Comparison of ENCODE assay signal across 23 mouse cellular contexts in the genomic region with DNA sequence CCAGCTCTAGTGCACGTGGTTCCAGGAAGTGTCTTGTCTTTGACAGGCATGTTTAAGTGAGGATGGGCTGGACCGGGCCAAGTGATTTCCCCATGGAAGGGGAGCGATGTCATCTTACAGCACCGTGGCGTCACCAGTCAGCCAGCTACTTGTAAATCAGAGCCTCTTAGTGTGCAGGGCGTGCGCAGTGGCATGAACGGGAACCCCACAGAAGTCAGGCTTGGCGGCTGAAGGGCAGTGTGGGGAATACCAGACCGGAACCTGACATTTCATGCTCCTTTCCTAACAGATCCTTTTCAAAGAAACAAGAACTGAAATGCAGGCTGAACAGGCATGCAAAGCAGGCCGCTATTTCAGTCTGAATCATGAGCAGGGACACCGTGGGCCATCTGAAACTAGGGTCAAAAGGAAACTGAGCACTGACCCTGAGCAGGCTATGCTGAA. TPM values are rescaled to one million over a fixed set of nuclear protein-coding genes. Genes with fewer than 3 reads are reported as not detected.
DNase-seq lines count a peak whose midpoint lies in the region; ATAC-seq and TF ChIP-seq lines count a peak whose summit lies in the region.
"Had no signal": no experiment of that assay in that cellular context is flagged by ENCODE, and none has a peak within 500 bp of the region (broad histone marks: within the 10 kb centered on the region; RNA-seq: fewer than 3 reads in every experiment).

No protein-coding gene starts in this region.

- TF ChIP-seq POLR2A in thymus, adult 2 months (IDR thresholded peaks at IDR 0.05; ENCODE audit: control insufficient read depth, extremely low read depth, insufficient read depth, low read length, poor library complexity): no peak

- DNase-seq in layer of hippocampus, adult 11-12 months (ENCODE audit: low spot score): peak; percentile 29
- no peak for DNase-seq in layer of hippocampus, postnatal 14 days (ENCODE audit: low spot score in 2 of 2)
- peak; percentile 34 to 53 for DNase-seq in lung, postnatal 4 days
- no peak for DNase-seq in lung, postnatal 14 days
- DNase-seq in spleen, adult 18-20 months: peak; percentile 68 to 80
- no peak for DNase-seq in thymus, adult 2 months
- DNase-seq: cerebellum, postnatal 10 days; heart, postnatal 4 days; kidney, adult 11 months; layer of hippocampus, postnatal 36 days; liver; retina, postnatal 1 day had no signal

- H3K4me3 ChIP-seq in thymus, adult 2 months (ENCODE audit: control insufficient read depth, insufficient read depth, low read length): no peak overlapping the region
- H3K4me3 ChIP-seq: heart, embryonic 13.5 days; midbrain, embryonic 12.5 days; myocyte; neural tube, embryonic 15.5 days had no signal

- H3K27ac ChIP-seq in thymus, adult 2 months (ENCODE audit: control insufficient read depth, insufficient read depth, low read length): no peak overlapping the region
- H3K27ac ChIP-seq: heart, embryonic 13.5 days; kidney, postnatal 0 days; macrophage; midbrain, embryonic 12.5 days; neural tube, embryonic 15.5 days had no signal

- 94% methylated on average over 12 of the region's 12 CpGs for WGBS in thymus, adult 2 months

- H3K36me3 ChIP-seq in thymus, adult 2 months (ENCODE audit: control insufficient read depth, insufficient read depth, low read length): no peaks in the 10 kb centered on the region
- H3K36me3 ChIP-seq: G1E; heart, embryonic 13.5 days; midbrain, embryonic 12.5 days; neural tube, embryonic 15.5 days had no signal

- ATAC-seq in megakaryocyte, adult 5-6 weeks (ENCODE audit: poor library complexity, severe bottlenecking): no peak
- ATAC-seq: forebrain, embryonic 14.5 days; hindbrain, embryonic 16.5 days had no signal

- H3K27me3 ChIP-seq in thymus, adult 2 months (ENCODE audit: control insufficient read depth, insufficient read depth, low read length): no peaks in the 10 kb centered on the region
- H3K27me3 ChIP-seq: heart, embryonic 13.5 days; midbrain, embryonic 12.5 days; neural tube, embryonic 15.5 days had no signal

- TF ChIP-seq CTCF in thymus, adult 2 months (IDR thresholded peaks at IDR 0.05; ENCODE audit: borderline replicate concordance, control insufficient read depth, extremely low read depth, insufficient read depth, low read length, poor library complexity): no peak

- H3K4me1 ChIP-seq in thymus, adult 2 months (replicated peaks; ENCODE audit: control insufficient read depth, insufficient read depth, low read length): peaks cover 11% of the 10 kb centered on the region
- H3K4me1 ChIP-seq: heart, embryonic 13.5 days; neural tube, embryonic 15.5 days had no signal

RNA-seq across cellular contexts. Expression of a gene that starts 9.3 kb away (rescaled TPM):
- total RNA-seq in layer of hippocampus, postnatal 14 days (2021): not detected
- 7.7 and 9.9 TPM in 2 replicates for polyA plus RNA-seq in thymus, adult 2 months (2012; rRNA removed)
- not detected in 2 replicates for total RNA-seq in megakaryocyte, adult 5-6 weeks (2015)
- not detected in 2 replicates for total RNA-seq in megakaryocyte, adult 5-6 weeks (2017)
- total RNA-seq: layer of hippocampus, postnatal 36 days; left cerebral cortex, postnatal 36 days had no signal
- polyA plus RNA-seq: forebrain, embryonic 14.5 days; G1E; heart, embryonic 13.5 days; hindbrain, embryonic 16.5 days; kidney, postnatal 0 days; macrophage; midbrain, embryonic 12.5 days; neural tube, embryonic 15.5 days had no signal

RNA-seq across cellular contexts. Expression of a gene that starts 33.7 kb away (rescaled TPM):
- total RNA-seq in layer of hippocampus, postnatal 14 days (2021): 100 to 1,000 TPM; 107 TPM
- polyA plus RNA-seq in thymus, adult 2 months (2012; rRNA removed): 29.2 and 35.6 TPM in 2 replicates
- total RNA-seq in megakaryocyte, adult 5-6 weeks (2015): 57.1 and 60.2 TPM in 2 replicates
- 71.2 and 88.8 TPM in 2 replicates for total RNA-seq in megakaryocyte, adult 5-6 weeks (2017)

Comparison
In these comparisons a context has a peak if more than half of its experiments do, and no peak if none do; other contexts are left out.
1. DNase-seq: peak in layer of hippocampus, adult 11-12 months (single experiment), lung, postnatal 4 days (2 of 2) and spleen, adult 18-20 months (2 of 2); none in layer of hippocampus, postnatal 14 days (0 of 2), lung, postnatal 14 days (single experiment) and thymus, adult 2 months (single experiment).